33 mouse cellular contexts compared by ENCODE assay signal in the genomic region with DNA sequence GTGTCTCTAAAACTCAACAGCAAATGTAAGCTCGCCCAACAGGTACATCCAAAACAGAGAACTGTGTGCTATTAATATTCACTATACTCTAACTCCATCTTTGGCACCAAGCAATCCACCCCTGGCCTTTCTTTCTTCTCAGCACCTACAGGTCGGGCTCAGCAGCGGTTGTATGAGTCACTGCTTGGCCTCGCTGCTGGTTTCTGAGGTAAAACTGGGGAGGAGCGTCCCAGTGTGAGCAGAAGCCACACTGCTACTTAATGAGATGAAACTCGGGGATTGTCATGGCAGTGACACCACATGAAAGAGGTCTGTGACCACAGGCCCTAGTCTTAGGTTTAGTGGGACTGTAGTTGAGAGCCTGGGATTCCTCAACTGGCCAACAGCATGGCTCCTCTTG.
A peak's percentile ranks its signal among the peaks of the same experiment; 100 is the strongest.
DNase-seq lines count a peak whose midpoint lies in the region; ATAC-seq and TF ChIP-seq lines count a peak whose summit lies in the region.
"Had no signal": no experiment of that assay in that cellular context is flagged by ENCODE, and none has a peak within 500 bp of the region (broad histone marks: within the 10 kb centered on the region; RNA-seq: fewer than 3 reads in every experiment).

No protein-coding gene starts in this region.

- peaks cover 18% of the 10 kb centered on the region for H3K4me1 ChIP-seq in hindbrain, embryonic 13.5 days (replicated peaks)

- H3K9ac ChIP-seq in hindbrain, embryonic 13.5 days: no peak overlapping the region
- H3K9ac ChIP-seq: embryonic facial prominence, embryonic 13.5 days; forebrain, embryonic 12.5 days; forebrain, embryonic 15.5 days; heart, embryonic 12.5 days; heart, embryonic 15.5 days; hindbrain, embryonic 14.5 days had no signal

- no peak overlapping the region for H3K4me2 ChIP-seq in hindbrain, embryonic 13.5 days
- H3K4me2 ChIP-seq: embryonic facial prominence, embryonic 13.5 days; forebrain, embryonic 12.5 days; forebrain, embryonic 15.5 days; heart, embryonic 12.5 days; heart, embryonic 15.5 days; hindbrain, embryonic 14.5 days had no signal

- no peak overlapping the region for H3K27ac ChIP-seq in hindbrain, embryonic 13.5 days
- H3K27ac ChIP-seq: embryonic facial prominence, embryonic 10.5 days; embryonic facial prominence, embryonic 13.5 days; forebrain, embryonic 12.5 days; forebrain, embryonic 15.5 days; heart, embryonic 15.5 days; hindbrain, embryonic 10.5 days; hindbrain, embryonic 14.5 days; hindbrain, postnatal 0 days had no signal

- intact Hi-C loops in left cerebral cortex, postnatal 36 days (cut with DNase I): no loop called here

- POLR2A ChIA-PET in Patski (lab: Charles Lee): no interaction called here

- in situ Hi-C loops in Patski (cut with MboI; ENCODE audit: low pct_unique_long_range_greater_than_20kb): loop anchor here (5.0 kb wide), 1 partner anchor 35 kb away; no protein-coding TSS in a partner anchor

- H3K9me3 ChIP-seq in hindbrain, embryonic 13.5 days: no peaks in the 10 kb centered on the region
- H3K9me3 ChIP-seq: embryonic facial prominence, embryonic 10.5 days; embryonic facial prominence, embryonic 13.5 days; forebrain, embryonic 12.5 days; forebrain, embryonic 15.5 days; heart, embryonic 12.5 days; heart, embryonic 15.5 days; hindbrain, embryonic 10.5 days had no signal

- ATAC-seq in Patski: peak; percentile 83
- ATAC-seq in hindbrain, embryonic 13.5 days (ENCODE audit: low FRiP score): no peak
- ATAC-seq: activated CD4-positive, CD25-positive, alpha-beta regulatory T cell, adult 4 months; CD4-positive, CD25-positive, alpha-beta regulatory T cell, adult 4 months; forebrain, embryonic 15.5 days; hindbrain, postnatal 0 days; inflammation-experienced regulatory T-cells, adult 6 months; intestine, embryonic 16.5 days had no signal

- H3K27me3 ChIP-seq in Patski: no peaks in the 10 kb centered on the region
- H3K27me3 ChIP-seq in hindbrain, embryonic 13.5 days: 0 out of 2 replicates have a peak, but pooled peaks cover 7% of the 10 kb centered on the region
- H3K27me3 ChIP-seq: embryonic facial prominence, embryonic 13.5 days; forebrain, embryonic 15.5 days; heart, embryonic 12.5 days; heart, embryonic 15.5 days had no signal

- TF ChIP-seq CTCF in Patski (IDR thresholded peaks at IDR 0.05): no peak

- no peaks in the 10 kb centered on the region for H3K36me3 ChIP-seq in hindbrain, embryonic 13.5 days
- H3K36me3 ChIP-seq: embryonic facial prominence, embryonic 10.5 days; embryonic facial prominence, embryonic 13.5 days; forebrain, embryonic 12.5 days; forebrain, embryonic 15.5 days; heart, embryonic 12.5 days; heart, embryonic 15.5 days; hindbrain, embryonic 10.5 days had no signal

- 95% methylated on average over 6 of the region's 6 CpGs for WGBS in hindbrain, embryonic 13.5 days

- CTCF ChIA-PET in Patski (lab: Charles Lee): interaction anchor here (0.6 kb wide), 1 partner anchor 60 kb away, joined by 3 read pairs; no protein-coding TSS in a partner anchor

- DNase-seq in adrenal gland, adult (ENCODE audit: inconsistent age in 2 of 2, low spot score in 1 of 2): peak; percentile 67 to 82
- DNase-seq in adrenal gland, postnatal 4 days (ENCODE audit: low spot score in 2 of 2): no peak
- DNase-seq in Patski (ENCODE audit: low read depth, low spot score): peak; percentile 62
- DNase-seq in adrenal gland, postnatal 10 days: peak; percentile 31
- peak; percentile 49 to 64 for DNase-seq in adrenal gland, postnatal 36 days
- no peak for DNase-seq in left cerebral cortex, postnatal 36 days (ENCODE audit: low spot score in 2 of 2)
- DNase-seq in embryo, embryonic 10.5 days (ENCODE audit: low spot score): no peak
- DNase-seq: B cell, adult 2 months; cerebellum, adult 11 months; cerebellum, adult 2 months; cerebellum, adult 9-11 months; cerebellum, postnatal 25 days; embryo, embryonic 11 days; gastrocnemius, postnatal 10 days; gastrocnemius, postnatal 36 days; heart, postnatal 10 days; heart, postnatal 36 days; kidney, adult 18-20 months had no signal

- H3K4me3 ChIP-seq in hindbrain, embryonic 13.5 days: no peak overlapping the region
- H3K4me3 ChIP-seq: embryonic facial prominence, embryonic 10.5 days; embryonic facial prominence, embryonic 13.5 days; erythroblast, embryonic 14.5 days; forebrain, embryonic 12.5 days; forebrain, embryonic 15.5 days; heart, embryonic 12.5 days; heart, embryonic 15.5 days; hindbrain, embryonic 10.5 days had no signal

Comparison
In these comparisons a context has a peak if more than half of its experiments do, and no peak if none do; other contexts are left out.
1. DNase-seq: peak in adrenal gland, adult (2 of 2), Patski (single experiment), adrenal gland, postnatal 10 days (single experiment) and adrenal gland, postnatal 36 days (2 of 2); none in adrenal gland, postnatal 4 days (0 of 2), left cerebral cortex, postnatal 36 days (0 of 2) and embryo, embryonic 10.5 days (single experiment).